12 mouse cellular contexts compared by ENCODE assay signal in genomic region chr6:84404695-84405094, GRCm38 (mm10).
A peak's percentile ranks its signal among the peaks of the same experiment; 100 is the strongest.
DNase-seq lines count a peak whose midpoint lies in the region; ATAC-seq and TF ChIP-seq lines count a peak whose summit lies in the region.
"Had no signal": no experiment of that assay in that cellular context is flagged by ENCODE, and none has a peak within 500 bp of the region (broad histone marks: within the 10 kb centered on the region; RNA-seq: fewer than 3 reads in every experiment).

No protein-coding gene starts in this region.

- H3K27ac ChIP-seq in cerebellum, adult 2 months (ENCODE audit: insufficient read depth, low read length), result no peak overlapping the region
- no peak overlapping the region for H3K27ac ChIP-seq in kidney, postnatal 0 days
- H3K27ac ChIP-seq in CH12.LX (ENCODE audit: insufficient read depth, low read depth), result no peak overlapping the region
- H3K27ac ChIP-seq: forebrain, embryonic 12.5 days; heart, embryonic 15.5 days had no signal

- H3K4me2 ChIP-seq in kidney, postnatal 0 days (ENCODE audit: low read length), result no peak overlapping the region
- H3K4me2 ChIP-seq in CH12.LX (ENCODE audit: insufficient read depth, low read depth, poor library complexity, severe bottlenecking), result no peak overlapping the region
- H3K4me2 ChIP-seq: forebrain, embryonic 12.5 days; heart, embryonic 15.5 days had no signal

- no peak for TF ChIP-seq POLR2A in cerebellum, adult 2 months (IDR thresholded peaks at IDR 0.05; ENCODE audit: borderline replicate concordance, insufficient read depth, low read length)
- TF ChIP-seq POLR2A in CH12.LX (IDR thresholded peaks at IDR 0.05; ENCODE audit: low read depth, low read length), result no peak
- no peak for TF ChIP-seq POLR2A in brain, embryonic 14.5 days (IDR thresholded peaks at IDR 0.05; ENCODE audit: borderline replicate concordance, extremely low read depth, insufficient read depth, insufficient read length, poor library complexity, severe bottlenecking)

- TF ChIP-seq CTCF in cerebellum, adult 2 months (IDR thresholded peaks at IDR 0.05; ENCODE audit: borderline replicate concordance, insufficient read depth, low read depth, low read length), result peak; percentile 26; the same call in 1 of the 2 replicates
- TF ChIP-seq CTCF in kidney, postnatal 0 days (IDR thresholded peaks at IDR 0.05; ENCODE audit: low read depth), result peak; percentile 44; the same call in 1 of the 2 replicates
- peak; percentile 8 to 49; a peak in 3 of 4 replicates for TF ChIP-seq CTCF in CH12.LX (conservative IDR thresholded peaks at IDR 0.05 in 1 of 2, IDR thresholded peaks at IDR 0.05 in 1 of 2; ENCODE audit: low read depth in 2 of 2, low read length in 2 of 2)
- TF ChIP-seq CTCF in brain, embryonic 14.5 days (IDR thresholded peaks at IDR 0.05; ENCODE audit: borderline replicate concordance, extremely low read depth, insufficient read depth, insufficient read length), result peak; percentile 23; the same call in 1 of the 2 replicates

- H3K9ac ChIP-seq in kidney, postnatal 0 days (ENCODE audit: low read depth, low read length), result no peak overlapping the region
- no peak overlapping the region for H3K9ac ChIP-seq in CH12.LX (ENCODE audit: insufficient read depth, low read depth)
- H3K9ac ChIP-seq: forebrain, embryonic 12.5 days; heart, embryonic 15.5 days had no signal

- TF ChIP-seq RAD21 in CH12.LX (IDR thresholded peaks at IDR 0.05; ENCODE audit: low read depth, low read length), result peak; percentile 28

- dilution Hi-C loops in CH12.LX (cut with MboI; ENCODE audit: extremely low pct_ligation_motif_present, extremely low pct_unique_long_range_greater_than_20kb, low sequenced_read_pairs), result no loop called here

- no peaks in the 10 kb centered on the region for H3K36me3 ChIP-seq in kidney, postnatal 0 days (ENCODE audit: insufficient read depth, low read length)
- H3K36me3 ChIP-seq in CH12.LX (replicated peaks in 1 of 2; ENCODE audit: control insufficient read depth in 1 of 2, insufficient read depth in 1 of 2, low read length in 1 of 2), result no peaks in the 10 kb centered on the region
- H3K36me3 ChIP-seq: forebrain, embryonic 12.5 days; heart, embryonic 15.5 days had no signal

- H3K4me1 ChIP-seq in cerebellum, adult 2 months (ENCODE audit: control insufficient read depth, insufficient read depth, low read length), result no peaks in the 10 kb centered on the region
- H3K4me1 ChIP-seq in kidney, postnatal 0 days (replicated peaks; ENCODE audit: insufficient read depth, low read length), result no peaks in the 10 kb centered on the region
- H3K4me1 ChIP-seq in CH12.LX (ENCODE audit: control insufficient read depth in 1 of 2, insufficient read depth in 2 of 2), result no peaks in the 10 kb centered on the region
- H3K4me1 ChIP-seq: forebrain, embryonic 12.5 days; heart, embryonic 15.5 days had no signal

- H3K27me3 ChIP-seq in cerebellum, adult 2 months (ENCODE audit: control insufficient read depth, insufficient read depth, low read length), result no peaks in the 10 kb centered on the region
- peaks cover 12% of the 10 kb centered on the region for H3K27me3 ChIP-seq in kidney, postnatal 0 days (ENCODE audit: insufficient read depth, low read length)
- peaks cover 83% of the 10 kb centered on the region for H3K27me3 ChIP-seq in CH12.LX (replicated peaks)

- H3K4me3 ChIP-seq in cerebellum, adult 2 months (replicated peaks; ENCODE audit: insufficient read depth, low read depth, low read length), result no peak overlapping the region
- no peak overlapping the region for H3K4me3 ChIP-seq in kidney, postnatal 0 days (replicated peaks; ENCODE audit: low read depth, low read length)
- no peak overlapping the region for H3K4me3 ChIP-seq in CH12.LX (replicated peaks in 1 of 3; ENCODE audit: low read depth in 2 of 3, low read length in 2 of 3, poor library complexity in 1 of 3)
- H3K4me3 ChIP-seq: forebrain, embryonic 12.5 days; heart, embryonic 15.5 days had no signal

- no peak for TF ChIP-seq EP300 in CH12.LX (IDR thresholded peaks at IDR 0.05; ENCODE audit: low read length)

- no peaks in the 10 kb centered on the region for H3K9me3 ChIP-seq in kidney, postnatal 0 days (replicated peaks; ENCODE audit: low read length)
- H3K9me3 ChIP-seq in CH12.LX (replicated peaks; ENCODE audit: low read length), result peaks cover 3% of the 10 kb centered on the region
- H3K9me3 ChIP-seq: forebrain, embryonic 12.5 days; heart, embryonic 15.5 days had no signal

- no peak for ATAC-seq in kidney, postnatal 0 days (replicated peaks; ENCODE audit: low FRiP score, low read depth)

- DNase-seq in cerebellum, adult 2 months, result no peak
- DNase-seq in cerebellum, adult 9-11 months, result no peak
- DNase-seq in kidney, postnatal 0 days (ENCODE audit: low spot score), result no peak
- DNase-seq in kidney, adult 11 months, result no peak
- no peak for DNase-seq in CH12.LX (ENCODE audit: extremely low read depth)
- no peak for DNase-seq in brain, embryonic 14.5 days (ENCODE audit: low read depth)
- no peak for DNase-seq in right cerebral cortex, postnatal 25 days
- no peak for DNase-seq in embryo, embryonic 10 days (ENCODE audit: low spot score)
- DNase-seq: gastrocnemius, postnatal 10 days; lung, postnatal 14 days had no signal

- H3K79me2 ChIP-seq in CH12.LX (replicated peaks; ENCODE audit: control insufficient read depth, extremely low read depth, insufficient read depth, poor library complexity, severe bottlenecking), result no peaks in the 10 kb centered on the region

- in situ Hi-C loops in CH12.LX (cut with MboI; ENCODE audit: low pct_ligation_motif_present, low pct_unique_long_range_greater_than_20kb, low sequenced_read_pairs), result loop anchor here (25.0 kb wide), 1 partner anchor 183 kb away; the partner anchor contains the start of gene Cyp26b1

- WGBS in cerebellum, adult 2 months, result 72% methylated on average over 4 of the region's 4 CpGs
- 61% methylated on average over 4 of the region's 4 CpGs for WGBS in kidney, postnatal 0 days

TF ChIP-seq in CH12.LX, 34 proteins besides CTCF, POLR2A, EP300 and RAD21:
- no peak for TF ChIP-seq MYC (IDR thresholded peaks at IDR 0.05; ENCODE audit: low read depth, low read length)
- TF ChIP-seq KAT2A (IDR thresholded peaks at IDR 0.05; ENCODE audit: insufficient replicate concordance, low read length), result no peak
- TF ChIP-seq SMC3 (IDR thresholded peaks at IDR 0.05; ENCODE audit: low read depth, low read length), result peak; percentile 21
TF ChIP-seq in CH12.LX: peak in this region for 1.
